Mouse (Mus musculus) hindbrain, embryonic 12.5 days (tissue): ENCODE results near the gene Tmprss4. TPM values are rescaled to one million over a fixed set of nuclear protein-coding genes. Genes with fewer than 3 reads are reported as not detected.

Source experiments
- ATAC-seq: fragments of 200-750 bp; cut with Nextera tagmentation; 2 replicates; pipeline ENCODE4 v1.8.0; 2017; ENCODE audit warnings: moderate TSS enrichment; ENCODE audit not compliant: low FRiP score
- H3K27ac ChIP-seq: fragments of 300-500 bp; sonication (generic); 2 replicates; pipeline ENCODE4 v1.5.1; 2016; ENCODE audit warnings: mild to moderate bottlenecking
- H3K27me3 ChIP-seq: fragments of 300-500 bp; sonication (generic); 2 replicates; pipeline ENCODE4 v1.6.1; 2016; ENCODE audit warnings: mild to moderate bottlenecking
- H3K36me3 ChIP-seq: fragments of 300-500 bp; sonication (generic); 2 replicates; pipeline ENCODE4 v1.6.1; 2016; ENCODE audit warnings: mild to moderate bottlenecking
- H3K4me1 ChIP-seq: fragments of 300-500 bp; sonication (generic); 2 replicates; pipeline ENCODE4 v1.6.1; 2016
- H3K4me2 ChIP-seq: fragments of 300-500 bp; sonication (generic); replicated peaks from 2 replicates; pipeline ENCODE4 v1.6.1; 2016; ENCODE audit warnings: mild to moderate bottlenecking
- H3K4me3 ChIP-seq: fragments of 300-500 bp; sonication (generic); 2 replicates; pipeline ENCODE4 v1.5.1; 2016; ENCODE audit warnings: mild to moderate bottlenecking
- H3K9ac ChIP-seq: fragments of 300-500 bp; sonication (generic); 2 replicates; pipeline ENCODE4 v1.6.1; 2016; ENCODE audit warnings: mild to moderate bottlenecking, moderate library complexity
- H3K9me3 ChIP-seq: fragments of 300-500 bp; sonication (generic); replicated peaks from 2 replicates; pipeline ENCODE4 v1.6.1; 2016; ENCODE audit warnings: mild to moderate bottlenecking
- WGBS: fragments of 180-500 bp; shearing (Covaris S2); methylation state at CpG from one replicate; pipeline ENCODE4 v1.1.7; 2016; 5-methylcytosine and 5-hydroxymethylcytosine counted together
- polyA plus RNA-seq: library from polyadenylated mRNA; unstranded; fragments of >200 nt; fragmentation: Nextera tagmentation; extraction: Ambion mirVana; gene quantifications from 2 replicates; pipeline ENCODE4 v1.2.1, GENCODE M21; 2016

Gene Tmprss4
- polyA plus RNA-seq, 1 experiment from 2014 or later = 0.18 TPM

GRCm38 (mm10) chr9:45125211-45125610 is 78.7 kb downstream of the Tmprss4 start:
- no peak overlapping the region for H3K4me3 ChIP-seq
- H3K9ac ChIP-seq = no peak overlapping the region
- H3K4me2 ChIP-seq = no peak overlapping the region
- H3K9me3 ChIP-seq = no peaks in the 10 kb centered on the region
- no peak for ATAC-seq
- WGBS = 93% methylated on average over 14 of the region's 14 CpGs
- H3K27ac ChIP-seq = no peak overlapping the region
- peaks cover 15% of the 10 kb centered on the region for H3K36me3 ChIP-seq
- peaks cover 7% of the 10 kb centered on the region for H3K4me1 ChIP-seq
- H3K27me3 ChIP-seq = no peaks in the 10 kb centered on the region; the same call in 1 of the 2 replicates

Other genes starting within 250 kb of the Tmprss4 start
- gene Ube4a, start 238.5 kb downstream of the Tmprss4 start, polyA plus RNA-seq = 36.0 and 40.4 TPM in 2 replicates
- gene Cd3g, start 223.7 kb downstream of the Tmprss4 start, polyA plus RNA-seq = not detected in 2 replicates
- not detected in 2 replicates for gene Cd3d, start 222.3 kb downstream of the Tmprss4 start, polyA plus RNA-seq
- gene Cd3e, start 194.5 kb downstream of the Tmprss4 start, polyA plus RNA-seq = 0.22 TPM in 1 of 2 replicates, not detected in the other
- gene Mpzl2, start 164.3 kb downstream of the Tmprss4 start, polyA plus RNA-seq = 5.6 and 7.0 TPM in 2 replicates
- gene Mpzl3, start 148.9 kb downstream of the Tmprss4 start, polyA plus RNA-seq = 2.1 and 2.5 TPM in 2 replicates
- gene Jaml, start 124.9 kb downstream of the Tmprss4 start, polyA plus RNA-seq = 0.31 TPM in 1 of 2 replicates, not detected in the other
- 4.7 TPM in 2 replicates for gene Scn2b, start 86.3 kb downstream of the Tmprss4 start, polyA plus RNA-seq
- 0.40 and 0.46 TPM in 2 replicates for gene Scn4b, start 65.7 kb downstream of the Tmprss4 start, polyA plus RNA-seq
- 0.13 TPM in 1 of 2 replicates, not detected in the other for gene BC049352, start 22.1 kb downstream of the Tmprss4 start, polyA plus RNA-seq
- gene Il10ra, start 65.1 kb upstream of the Tmprss4 start, polyA plus RNA-seq = 0.31 and 0.54 TPM in 2 replicates
- gene Tmprss13, start 115.0 kb upstream of the Tmprss4 start, polyA plus RNA-seq = 0.06 TPM in 1 of 2 replicates, not detected in the other
- 190 and 196 TPM in 2 replicates for gene Fxyd6, start 166.1 kb upstream of the Tmprss4 start, polyA plus RNA-seq
- 1.9 and 2.1 TPM in 2 replicates for gene Fxyd2, start 195.6 kb upstream of the Tmprss4 start, polyA plus RNA-seq
- gene Dscaml1, start 222.5 kb upstream of the Tmprss4 start, polyA plus RNA-seq = 2.3 and 4.8 TPM in 2 replicates